Mouse (Mus musculus) CH12.LX (cell line): ENCODE measurements at regions not wholly inside any gene's neighbourhood (a gene's known extent, or its start where the extent isn't known, plus 50 kb on each side); places are given as distances from the start of the nearest gene placed in this dataset.

Source experiments
- DNase-seq: peaks from one replicate; pipeline ENCODE4 v3.0.0-alpha.2; 2013; ENCODE audit errors: extremely low read depth
- H3K27ac ChIP-seq: 2 replicates; pipeline ENCODE4 v1.5.1; 2012; ENCODE audit warnings: low read depth, mild to moderate bottlenecking, control low read depth, moderate library complexity; ENCODE audit not compliant: insufficient read depth
- H3K27me3 ChIP-seq: replicated peaks from 2 replicates; pipeline ENCODE3; 2012; ENCODE audit warnings: inconsistent platforms
- H3K36me3 ChIP-seq, 2 experiments: replicated peaks in 1 of 2; 2 replicates each; pipeline versions ENCODE3 to v1.6.1; 2012; ENCODE audit warnings: inconsistent platforms in 1 of 2, low read length in 1 of 2, mild to moderate bottlenecking in 1 of 2, mixed read lengths in 1 of 2, moderate library complexity in 1 of 2; ENCODE audit not compliant: control insufficient read depth in 1 of 2, insufficient read depth in 1 of 2
- H3K4me1 ChIP-seq, 2 experiments: 2 replicates each; pipeline ENCODE4 v1.6.1; 2012; ENCODE audit warnings: inconsistent platforms in 1 of 2, moderate library complexity in 1 of 2; ENCODE audit not compliant: insufficient read depth in 2 of 2, control insufficient read depth in 1 of 2
- H3K4me2 ChIP-seq: 2 replicates; pipeline ENCODE4 v1.6.1; 2012; ENCODE audit warnings: low read depth, mild to moderate bottlenecking, control low read depth; ENCODE audit not compliant: poor library complexity, insufficient read depth, severe bottlenecking
- H3K4me3 ChIP-seq, 3 experiments: fragments of 150-350 bp in 1 of 3; sonication (generic) in 1 of 3; replicated peaks in 1 of 3; 2 replicates each; pipeline versions ENCODE3 to v1.5.1; 2011 to 2012; ENCODE audit warnings: low read depth in 2 of 3, low read length in 2 of 3, mild to moderate bottlenecking in 2 of 3, moderate library complexity in 2 of 3, control low read depth in 1 of 3, improper control_type of control experiment in 1 of 3, inconsistent platforms in 1 of 3, mixed read lengths in 1 of 3; ENCODE audit not compliant: poor library complexity in 1 of 3
- H3K79me2 ChIP-seq: replicated peaks from 2 replicates; pipeline ENCODE4 v1.6.1; 2012; ENCODE audit warnings: mild to moderate bottlenecking, moderate library complexity; ENCODE audit not compliant: control insufficient read depth, poor library complexity, insufficient read depth, severe bottlenecking; ENCODE audit errors: extremely low read depth
- H3K9ac ChIP-seq: 2 replicates; pipeline ENCODE4 v1.6.1; 2012; ENCODE audit warnings: low read depth, mild to moderate bottlenecking, control low read depth, moderate library complexity; ENCODE audit not compliant: insufficient read depth
- H3K9me3 ChIP-seq: replicated peaks from 2 replicates; pipeline ENCODE3; 2012; ENCODE audit warnings: low read length, inconsistent platforms, mixed read lengths
- BHLHE40 ChIP-seq: IDR thresholded peaks from 2 replicates; pipeline ENCODE4 v1.6.1; 2011; ENCODE audit warnings: mild to moderate bottlenecking, low read depth, low read length, improper control_type of control experiment
- CHD1 ChIP-seq: IDR thresholded peaks from 2 replicates; pipeline ENCODE4 v1.6.1; 2012; ENCODE audit warnings: low read depth, low read length, improper control_type of control experiment, inconsistent platforms
- E2F4 ChIP-seq: IDR thresholded peaks from 2 replicates; pipeline ENCODE4 v1.6.1; 2011; ENCODE audit warnings: low read depth, low read length, improper control_type of control experiment; ENCODE audit not compliant: insufficient replicate concordance
- ELF1 ChIP-seq: IDR thresholded peaks from 2 replicates; pipeline ENCODE4 v1.6.1; 2014; ENCODE audit warnings: low read depth, mild to moderate bottlenecking, inconsistent platforms, low read length, improper control_type of control experiment
- ETS1 ChIP-seq: conservative IDR thresholded peaks from 2 replicates; pipeline ENCODE4 v1.6.1; 2012; ENCODE audit warnings: low read depth, mild to moderate bottlenecking, inconsistent platforms, low read length, improper control_type of control experiment, moderate library complexity
- GABPA ChIP-seq: IDR thresholded peaks from 2 replicates; pipeline ENCODE4 v1.6.1; 2012; ENCODE audit warnings: low read depth, low read length, improper control_type of control experiment, inconsistent platforms; ENCODE audit not compliant: insufficient replicate concordance
- IRF4 ChIP-seq: IDR thresholded peaks from 2 replicates; pipeline ENCODE4 v1.6.1; 2014; ENCODE audit warnings: low read depth, mild to moderate bottlenecking, inconsistent platforms, low read length, improper control_type of control experiment
- MAX ChIP-seq: IDR thresholded peaks from 2 replicates; pipeline ENCODE4 v1.6.1; 2011; ENCODE audit warnings: low read length, improper control_type of control experiment
- MAZ ChIP-seq: IDR thresholded peaks from 2 replicates; pipeline ENCODE4 v1.6.1; 2012; ENCODE audit warnings: low read depth, mild to moderate bottlenecking, inconsistent platforms, low read length, improper control_type of control experiment, moderate library complexity
- PAX5 ChIP-seq: IDR thresholded peaks from 2 replicates; pipeline ENCODE4 v1.6.1; 2012; ENCODE audit warnings: low read length, inconsistent platforms, mixed read lengths
- POLR2A ChIP-seq: IDR thresholded peaks from 2 replicates; pipeline ENCODE4 v1.6.1; 2011; ENCODE audit warnings: low read depth, mild to moderate bottlenecking, improper control_type of control experiment, low read length
- POLR2AphosphoS2 ChIP-seq: IDR thresholded peaks from 2 replicates; pipeline ENCODE4 v1.6.1; 2011; ENCODE audit warnings: low read depth, low read length, improper control_type of control experiment
- RAD21 ChIP-seq: IDR thresholded peaks from 2 replicates; pipeline ENCODE4 v1.6.1; 2011; ENCODE audit warnings: low read depth, mild to moderate bottlenecking, low read length, improper control_type of control experiment, moderate library complexity
- SIN3A ChIP-seq: IDR thresholded peaks from 2 replicates; pipeline ENCODE4 v1.6.1; 2012; ENCODE audit warnings: low read length, improper control_type of control experiment, inconsistent platforms
- SMC3 ChIP-seq: IDR thresholded peaks from 2 replicates; pipeline ENCODE4 v1.6.1; 2011; ENCODE audit warnings: low read depth, low read length, improper control_type of control experiment
- UBTF ChIP-seq: IDR thresholded peaks from 2 replicates; pipeline ENCODE4 v1.6.1; 2012; ENCODE audit warnings: low read depth, mild to moderate bottlenecking, inconsistent platforms, low read length, improper control_type of control experiment, moderate library complexity
- USF1 ChIP-seq: IDR thresholded peaks from 2 replicates; pipeline ENCODE4 v1.6.1; 2014; ENCODE audit warnings: low read depth, mild to moderate bottlenecking, inconsistent platforms, low read length, improper control_type of control experiment
- ZMIZ1 ChIP-seq: IDR thresholded peaks from 2 replicates; pipeline ENCODE4 v1.6.1; 2012; ENCODE audit warnings: low read depth, mild to moderate bottlenecking, inconsistent platforms, low read length, improper control_type of control experiment
- dilution Hi-C: fragments of 300-500 bp; cut with MboI; formaldehyde crosslinking; loops from 2 replicates; pipeline ENCODE4 v1.14.3; 2020; ENCODE audit warnings: low sequenced_read_pairs; ENCODE audit not compliant: extremely low pct_unique_long_range_greater_than_20kb, extremely low pct_ligation_motif_present
- in situ Hi-C: fragments of 300-500 bp; cut with MboI; formaldehyde crosslinking; loops from 3 replicates; pipeline ENCODE4 v1.14.3; 2019; ENCODE audit warnings: low sequenced_read_pairs, low pct_ligation_motif_present, low pct_unique_long_range_greater_than_20kb, mixed read lengths

DNA sequence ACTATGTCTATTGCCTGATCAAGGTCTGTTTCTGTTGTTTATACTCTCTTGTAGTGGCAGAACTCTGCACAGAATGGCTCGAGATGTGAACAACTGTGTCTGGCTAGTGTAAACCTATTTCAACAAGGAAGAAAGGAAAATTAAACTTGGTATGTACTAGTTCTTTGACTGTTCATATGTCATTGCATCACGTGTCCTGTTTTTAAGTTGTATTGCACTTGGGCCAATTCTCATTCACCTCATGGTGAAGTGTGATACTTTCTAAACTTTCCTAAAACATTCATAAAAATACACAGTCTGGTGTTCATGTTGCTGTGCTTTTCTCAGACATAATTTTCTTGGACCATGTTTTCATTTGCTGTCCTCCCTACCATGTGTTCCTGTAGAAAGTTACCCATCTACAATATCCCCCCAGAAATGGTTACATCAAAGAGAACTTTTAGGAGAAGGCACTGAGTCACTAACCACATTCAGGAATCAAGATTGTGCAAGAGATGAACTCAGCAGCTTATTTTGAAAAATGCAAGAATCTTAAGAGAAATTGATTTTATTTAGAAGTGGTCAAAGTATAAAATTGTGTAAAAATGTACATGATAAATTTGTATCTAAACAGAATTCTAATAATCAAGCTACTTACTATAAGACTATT is 369.7 kb upstream of the Ctso start:
- Histone ChIP-seq H3K9ac (no peak overlapping the region), H3K27ac (no peak overlapping the region), H3K79me2 (no peaks in the 10 kb centered on the region), H3K4me2 (no peak overlapping the region), H3K4me1 (no peaks in the 10 kb centered on the region), H3K9me3 (no peaks in the 10 kb centered on the region), H3K4me3 (no peak overlapping the region), H3K27me3 (no peaks in the 10 kb centered on the region), H3K36me3 (no peaks in the 10 kb centered on the region)
- TF ChIP-seq MAX (no peak), CHD1 (no peak), ETS1 (no peak), USF1 (no peak), SMC3 (no peak), RAD21 (no peak), IRF4 (no peak), MAZ (no peak), UBTF (no peak), SIN3A (no peak), E2F4 (no peak)
- in situ Hi-C loops, result no loop called here
- dilution Hi-C loops, result no loop called here
- DNase-seq, result no peak

DNA sequence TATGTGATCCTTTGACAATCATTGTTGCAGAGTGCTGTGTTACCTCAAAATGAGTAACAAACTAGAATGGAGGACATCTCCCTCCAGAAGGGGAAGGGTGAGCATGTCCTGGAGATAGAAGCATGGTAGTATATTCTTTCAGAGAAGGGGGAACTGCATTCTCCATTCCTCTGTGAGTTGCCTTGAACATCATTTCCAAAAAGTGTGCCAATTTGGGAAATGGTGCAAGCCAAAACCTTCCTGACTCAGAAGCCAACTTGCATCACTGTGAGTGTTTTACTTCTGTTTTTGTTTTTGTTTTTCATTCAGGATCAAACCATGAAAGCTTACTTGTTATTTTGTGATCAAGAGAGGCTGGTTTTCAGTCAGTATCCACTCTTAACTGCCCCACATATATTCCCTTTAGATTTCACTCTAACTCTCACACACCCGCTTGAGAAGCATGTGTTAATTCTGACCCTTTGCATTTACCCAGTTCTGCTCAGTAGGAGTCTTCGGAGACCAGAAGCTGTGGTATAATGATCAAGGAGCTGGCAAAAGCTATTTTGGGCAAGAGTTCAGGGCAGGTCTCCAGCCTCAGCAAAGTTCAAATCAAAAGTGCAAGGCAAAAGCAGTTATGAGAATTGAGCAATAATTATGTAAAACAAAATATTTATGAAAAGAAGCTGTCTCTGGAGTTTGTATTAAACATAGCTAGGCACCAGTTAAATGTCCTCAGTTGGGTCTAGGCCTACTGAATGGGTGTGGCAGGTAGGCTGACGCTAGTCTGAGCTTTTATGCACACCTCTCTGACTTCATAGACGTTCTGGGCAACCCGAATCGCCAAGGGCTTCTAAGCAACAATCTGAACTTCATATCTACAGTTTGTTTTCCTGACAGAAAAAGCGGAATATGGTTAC is 368.3 kb upstream of the Ctso start:
- in situ Hi-C loops, result no loop called here
- H3K27me3 ChIP-seq, result no peaks in the 10 kb centered on the region
- no peaks in the 10 kb centered on the region for H3K36me3 ChIP-seq
- H3K27ac ChIP-seq, result no peak overlapping the region
- H3K79me2 ChIP-seq, result no peaks in the 10 kb centered on the region
- no peak overlapping the region for H3K4me2 ChIP-seq
- H3K4me3 ChIP-seq, result no peak overlapping the region
- no peak for DNase-seq
- TF ChIP-seq POLR2AphosphoS2 (no peak), ETS1 (no peak), BHLHE40 (no peak), GABPA (no peak), USF1 (no peak), E2F4 (no peak), POLR2A (no peak), ELF1 (no peak), SIN3A (no peak), PAX5 (no peak), ZMIZ1 (no peak)
- TF ChIP-seq, all 38 proteins: peak for 0
- Histone ChIP-seq H3K4me1 (no peaks in the 10 kb centered on the region), H3K9me3 (no peaks in the 10 kb centered on the region), H3K9ac (no peak overlapping the region)
- dilution Hi-C loops, result no loop called here
